Mouse (Mus musculus) heart, adult 2 months (tissue): ENCODE results near the gene Cmya5. TPM values are rescaled to one million over a fixed set of nuclear protein-coding genes. Genes with fewer than 3 reads are reported as not detected.

Experiments used
- DNase-seq, 2 experiments: peaks; one replicate each; pipeline ENCODE4 v3.0.0; 2021
- H3K27ac ChIP-seq: fragments of 200-600 bp; 2 replicates; pipeline ENCODE4 v1.8.1; 2022
- H3K27me3 ChIP-seq: fragments of 200-500 bp; 2 replicates; pipeline ENCODE4 v1.6.1; 2012; ENCODE audit warnings: mild to moderate bottlenecking, low read length, inconsistent platforms, mixed read lengths; ENCODE audit not compliant: control insufficient read depth, insufficient read depth
- H3K36me3 ChIP-seq: fragments of 200-500 bp; 2 replicates; pipeline ENCODE4 v1.6.1; 2012; ENCODE audit warnings: low read length, inconsistent platforms; ENCODE audit not compliant: control insufficient read depth, insufficient read depth
- H3K4me1 ChIP-seq: fragments of 200-500 bp; 2 replicates; pipeline ENCODE4 v1.6.1; 2011; ENCODE audit warnings: low read length; ENCODE audit not compliant: control insufficient read depth, insufficient read depth
- H3K4me3 ChIP-seq: fragments of 200-600 bp; 2 replicates; pipeline ENCODE4 v1.8.1; 2022
- H3K79me2 ChIP-seq: fragments of 200-500 bp; replicated peaks from 2 replicates; pipeline ENCODE4 v1.6.1; 2012; ENCODE audit warnings: mild to moderate bottlenecking, inconsistent platforms, low read length, moderate library complexity, mixed read lengths; ENCODE audit not compliant: control insufficient read depth, insufficient read depth
- H3K9ac ChIP-seq: fragments of 200-500 bp; 2 replicates; pipeline ENCODE4 v1.6.1; 2012; ENCODE audit warnings: low read depth, mild to moderate bottlenecking, control low read depth, inconsistent platforms, low read length, mixed read lengths
- CTCF ChIP-seq: fragments of 200-600 bp; IDR thresholded peaks from 2 replicates; pipeline ENCODE4 v1.8.1; 2022; ENCODE audit warnings: antibody characterized with exemption, mild to moderate bottlenecking, moderate library complexity
- EP300 ChIP-seq: fragments of 200-500 bp; IDR thresholded peaks from 2 replicates; pipeline ENCODE4 v1.6.1; 2011; ENCODE audit warnings: low read depth, low read length, control low read depth; ENCODE audit not compliant: insufficient read depth
- POLR2A ChIP-seq: fragments of 200-500 bp; IDR thresholded peaks from 2 replicates; pipeline ENCODE4 v1.6.1; 2011; ENCODE audit warnings: mild to moderate bottlenecking, low read depth, low read length, control low read depth; ENCODE audit not compliant: insufficient read depth
- WGBS: fragments of 180-500 bp; shearing (Covaris S2); methylation state at CpG from one replicate; pipeline ENCODE4 v1.1.7; 2018; 5-methylcytosine and 5-hydroxymethylcytosine counted together
- intact Hi-C: fragments of 180-260 bp; cut with DNase I; formaldehyde crosslinking; loops from one replicate; pipeline ENCODE4 v1.15.1; 2025
- polyA plus RNA-seq: library from polyadenylated mRNA; depleted of rRNA; stranded (reverse); fragments of >200 nt; gene quantifications from 2 replicates; pipeline ENCODE4 v1.2.3, GENCODE M21; 2012
- total RNA-seq, 2 experiments: library from RNA; stranded (reverse); gene quantifications; 2 replicates each; pipeline ENCODE4 v1.2.3; 2021

The Cmya5 gene
- total and polyA plus RNA-seq, 3 experiments, result 46.3 to 392 (median 335) TPM

- Histone ChIP-seq H3K27me3 (no peaks in the 10 kb centered on the region), H3K4me3 (no peak overlapping the region), H3K36me3 (no peaks in the 10 kb centered on the region; the same call in 1 of the 2 replicates), H3K9ac (no peak overlapping the region), H3K79me2 (no peaks in the 10 kb centered on the region), H3K27ac (no peak overlapping the region), H3K4me1 (peaks cover 9% of the 10 kb centered on the region)
- intact Hi-C loops, result loop anchor here (10.0 kb wide), 2 partner anchors 46 to 146 kb away; partner anchors contain the start of gene Cmya5
- WGBS, result 90% methylated on average over 3 of the region's 3 CpGs
- no peak for DNase-seq
- no peak for TF ChIP-seq EP300
- TF ChIP-seq CTCF, result no peak
- TF ChIP-seq POLR2A, result no peak
These were observed 45.9 kb downstream of the Cmya5 start for GRCm38 (mm10) chr13:93098596-93098995.

GRCm38 (mm10) chr13:93096643-93097042 is 47.9 kb downstream of the Cmya5 start:
- H3K27me3 ChIP-seq, result no peaks in the 10 kb centered on the region
- no peak overlapping the region for H3K27ac ChIP-seq
- peaks cover 9% of the 10 kb centered on the region for H3K4me1 ChIP-seq
- 94% methylated on average over 6 of the region's 6 CpGs for WGBS
- H3K4me3 ChIP-seq, result no peak overlapping the region
- no peaks in the 10 kb centered on the region for H3K79me2 ChIP-seq
- H3K9ac ChIP-seq, result no peak overlapping the region
- TF ChIP-seq CTCF, result no peak
- TF ChIP-seq POLR2A, result no peak
- no peak for TF ChIP-seq EP300
- intact Hi-C loops, result loop anchor here (10.0 kb wide), 2 partner anchors 48 to 148 kb away; partner anchors contain the start of gene Cmya5
- H3K36me3 ChIP-seq, result no peaks in the 10 kb centered on the region; the same call in 1 of the 2 replicates
- DNase-seq, result no peak

GRCm38 (mm10) chr13:93095097-93095791 is 49.3 kb downstream of the Cmya5 start:
- Histone ChIP-seq H3K4me3 (no peak overlapping the region), H3K36me3 (no peaks in the 10 kb centered on the region; the same call in 1 of the 2 replicates), H3K27me3 (no peaks in the 10 kb centered on the region), H3K4me1 (peaks cover 9% of the 10 kb centered on the region), H3K79me2 (no peaks in the 10 kb centered on the region), H3K27ac (no peak overlapping the region; the same call in 1 of the 2 replicates), H3K9ac (no peak overlapping the region)
- no peak for TF ChIP-seq EP300
- no peak for TF ChIP-seq CTCF
- TF ChIP-seq POLR2A, result no peak
- 90% methylated on average over 15 of the region's 15 CpGs for WGBS
- intact Hi-C loops, result loop anchor here (10.0 kb wide), 2 partner anchors 50 to 150 kb away; partner anchors contain the start of gene Cmya5
- no peak for DNase-seq

GRCm38 (mm10) chr13:93094204-93094935 is 50.2 kb downstream of the Cmya5 start:
- Histone ChIP-seq H3K79me2 (no peaks in the 10 kb centered on the region), H3K4me3 (no peak overlapping the region), H3K9ac (no peak overlapping the region), H3K36me3 (no peaks in the 10 kb centered on the region; the same call in 1 of the 2 replicates), H3K27me3 (no peaks in the 10 kb centered on the region), H3K27ac (peak overlapping the region; percentile 56), H3K4me1 (peaks cover 9% of the 10 kb centered on the region)
- intact Hi-C loops, result loop anchor here (5.0 to 10.0 kb wide), 3 partner anchors 50 to 150 kb away; partner anchors contain the start of genes Cmya5 and Tent2
- WGBS, result 29% methylated on average over 10 of the region's 10 CpGs
- TF ChIP-seq CTCF, result no peak
- no peak for TF ChIP-seq EP300
- no peak for TF ChIP-seq POLR2A
- DNase-seq, result peak in 1 of 2 experiments; percentile 34

- no peaks in the 10 kb centered on the region for H3K79me2 ChIP-seq
- intact Hi-C loops, result loop anchor here (5.0 to 10.0 kb wide), 3 partner anchors 51 to 151 kb away; partner anchors contain the start of genes Cmya5 and Tent2
- H3K27ac ChIP-seq, result peak overlapping the region; percentile 56; the same call in 1 of the 2 replicates
- no peaks in the 10 kb centered on the region for H3K27me3 ChIP-seq
- H3K4me3 ChIP-seq, result no peak overlapping the region
- no peak for DNase-seq
- H3K4me1 ChIP-seq, result peaks cover 9% of the 10 kb centered on the region
- TF ChIP-seq EP300 (no peak), CTCF (no peak), POLR2A (no peak)
- H3K9ac ChIP-seq, result no peak overlapping the region
- WGBS, result 63% methylated on average over 5 of the region's 5 CpGs
- H3K36me3 ChIP-seq, result no peaks in the 10 kb centered on the region; the same call in 1 of the 2 replicates
These were observed 50.8 kb downstream of the Cmya5 start for GRCm38 (mm10) chr13:93093697-93094096.
